Mouse (Mus musculus): ENCODE data around the gene Wnt10b. TPM values are rescaled to one million over a fixed set of nuclear protein-coding genes. Genes with fewer than 3 reads are reported as not detected.
A peak's percentile ranks its signal among the peaks of the same experiment; 100 is the strongest.

Gene Wnt10b
- polyA plus RNA-seq, 1 experiment: 37.4 TPM

- no peak overlapping the region for H3K4me3 ChIP-seq (replicated peaks; ENCODE audit: extremely low read depth, low read depth, low read length)
- TF ChIP-seq POLR2A (IDR thresholded peaks at IDR 0.05; ENCODE audit: borderline replicate concordance, extremely low read depth, low read depth, low read length) (no peak), CTCF (IDR thresholded peaks at IDR 0.05; ENCODE audit: insufficient read depth, low read length) (no peak)
- no peaks in the 10 kb centered on the region for H3K4me1 ChIP-seq (ENCODE audit: control insufficient read depth, insufficient read depth, low read length)
- WGBS: 60% methylated on average over 3 of the region's 3 CpGs
- no peak for DNase-seq
Measured at GRCm38 (mm10) chr15:98798903-98799302, 21.0 kb upstream of the Wnt10b start.

- TF ChIP-seq CTCF (IDR thresholded peaks at IDR 0.05; ENCODE audit: insufficient read depth, low read length) (no peak), POLR2A (IDR thresholded peaks at IDR 0.05; ENCODE audit: borderline replicate concordance, extremely low read depth, low read depth, low read length) (no peak)
- Histone ChIP-seq H3K4me3 (replicated peaks; ENCODE audit: extremely low read depth, low read depth, low read length) (no peak overlapping the region), H3K4me1 (ENCODE audit: control insufficient read depth, insufficient read depth, low read length) (no peaks in the 10 kb centered on the region)
- 16% methylated on average over 28 of the region's 28 CpGs for WGBS
- no peak for DNase-seq
Measured at GRCm38 (mm10) chr15:98797835-98798492, 20.0 kb upstream of the Wnt10b start.

GRCm38 (mm10) chr15:98796803-98797595, 19.0 kb upstream of the Wnt10b start:
- 9% methylated on average over 12 of the region's 13 CpGs for WGBS
- TF ChIP-seq CTCF (IDR thresholded peaks at IDR 0.05; ENCODE audit: insufficient read depth, low read length): no peak
- TF ChIP-seq POLR2A (IDR thresholded peaks at IDR 0.05; ENCODE audit: borderline replicate concordance, extremely low read depth, low read depth, low read length): no peak
- Histone ChIP-seq H3K4me3 (replicated peaks; ENCODE audit: extremely low read depth, low read depth, low read length) (no peak overlapping the region), H3K4me1 (ENCODE audit: control insufficient read depth, insufficient read depth, low read length) (no peaks in the 10 kb centered on the region; the same call in 1 of the 2 replicates)
- DNase-seq: no peak

- 3% methylated on average over 13 of the region's 13 CpGs for WGBS
- TF ChIP-seq CTCF (IDR thresholded peaks at IDR 0.05; ENCODE audit: insufficient read depth, low read length) (no peak), POLR2A (IDR thresholded peaks at IDR 0.05; ENCODE audit: borderline replicate concordance, extremely low read depth, low read depth, low read length) (no peak)
- DNase-seq: no peak
- peaks cover 13% of the 10 kb centered on the region; the same call in 1 of the 2 replicates for H3K4me1 ChIP-seq (ENCODE audit: control insufficient read depth, insufficient read depth, low read length)
- H3K4me3 ChIP-seq (replicated peaks; ENCODE audit: extremely low read depth, low read depth, low read length): no peak overlapping the region
Measured at GRCm38 (mm10) chr15:98793141-98793698, 15.3 kb upstream of the Wnt10b start.

GRCm38 (mm10) chr15:98792233-98793020, 14.5 kb upstream of the Wnt10b start:
- Histone ChIP-seq H3K4me3 (replicated peaks; ENCODE audit: extremely low read depth, low read depth, low read length) (no peak overlapping the region), H3K4me1 (ENCODE audit: control insufficient read depth, insufficient read depth, low read length) (peaks cover 13% of the 10 kb centered on the region; the same call in 1 of the 2 replicates)
- DNase-seq: no peak
- TF ChIP-seq POLR2A (IDR thresholded peaks at IDR 0.05; ENCODE audit: borderline replicate concordance, extremely low read depth, low read depth, low read length): no peak
- no peak for TF ChIP-seq CTCF (IDR thresholded peaks at IDR 0.05; ENCODE audit: insufficient read depth, low read length)
- 2% methylated on average over 75 of the region's 75 CpGs for WGBS

- TF ChIP-seq CTCF (IDR thresholded peaks at IDR 0.05; ENCODE audit: insufficient read depth, low read length) (no peak), POLR2A (IDR thresholded peaks at IDR 0.05; ENCODE audit: borderline replicate concordance, extremely low read depth, low read depth, low read length) (no peak)
- WGBS: 3% methylated on average over 23 of the region's 23 CpGs
- no peak for DNase-seq
- Histone ChIP-seq H3K4me3 (replicated peaks; ENCODE audit: extremely low read depth, low read depth, low read length) (no peak overlapping the region), H3K4me1 (ENCODE audit: control insufficient read depth, insufficient read depth, low read length) (peaks cover 13% of the 10 kb centered on the region; the same call in 1 of the 2 replicates)
Measured at GRCm38 (mm10) chr15:98791771-98792170, 13.8 kb upstream of the Wnt10b start.

- TF ChIP-seq POLR2A (IDR thresholded peaks at IDR 0.05; ENCODE audit: borderline replicate concordance, extremely low read depth, low read depth, low read length): no peak
- TF ChIP-seq CTCF (IDR thresholded peaks at IDR 0.05; ENCODE audit: insufficient read depth, low read length): no peak
- Histone ChIP-seq H3K4me3 (replicated peaks; ENCODE audit: extremely low read depth, low read depth, low read length) (no peak overlapping the region), H3K4me1 (ENCODE audit: control insufficient read depth, insufficient read depth, low read length) (peaks cover 13% of the 10 kb centered on the region; the same call in 1 of the 2 replicates)
- no peak for DNase-seq
- WGBS: 3% methylated on average over 12 of the region's 12 CpGs
Measured at GRCm38 (mm10) chr15:98791221-98791620, 13.3 kb upstream of the Wnt10b start.

- WGBS: 1% methylated on average over 23 of the region's 23 CpGs
- TF ChIP-seq CTCF (IDR thresholded peaks at IDR 0.05; ENCODE audit: insufficient read depth, low read length) (no peak), POLR2A (IDR thresholded peaks at IDR 0.05; ENCODE audit: borderline replicate concordance, extremely low read depth, low read depth, low read length) (no peak)
- DNase-seq: no peak
- H3K4me3 ChIP-seq (replicated peaks; ENCODE audit: extremely low read depth, low read depth, low read length): peak overlapping the region; percentile 9
- peaks cover 13% of the 10 kb centered on the region; the same call in 1 of the 2 replicates for H3K4me1 ChIP-seq (ENCODE audit: control insufficient read depth, insufficient read depth, low read length)
Measured at GRCm38 (mm10) chr15:98790761-98791160, 12.8 kb upstream of the Wnt10b start.
